Mouse (Mus musculus) E14TG2a.4 (cell line): ENCODE results near the gene Zfp831.

Experiments used
- H3K27me3 ChIP-seq: 2 replicates; pipeline ENCODE4 v1.6.1; 2014; ENCODE audit warnings: low read length, control low read depth; ENCODE audit not compliant: insufficient read depth
- H3K36me3 ChIP-seq: 2 replicates; pipeline ENCODE4 v1.6.1; 2014; ENCODE audit warnings: low read length, control low read depth; ENCODE audit not compliant: insufficient read depth
- H3K4me1 ChIP-seq: replicated peaks from 2 replicates; pipeline ENCODE4 v1.6.1; 2014; ENCODE audit warnings: low read depth, low read length, control low read depth
- H3K4me3 ChIP-seq: replicated peaks from 2 replicates; pipeline ENCODE4 v1.5.1; 2014; ENCODE audit warnings: mild to moderate bottlenecking, low read length
- H3K9me3 ChIP-seq: 2 replicates; pipeline ENCODE4 v1.6.1; 2014; ENCODE audit warnings: low read length, control low read depth
- CTCF ChIP-seq: conservative IDR thresholded peaks from 2 replicates; pipeline ENCODE4 v1.5.1; 2014; ENCODE audit warnings: low read length
- NANOG ChIP-seq: IDR thresholded peaks from 2 replicates; pipeline ENCODE4 v1.6.1; 2014; ENCODE audit warnings: borderline replicate concordance, low read length, mixed read lengths
- POU5F1 ChIP-seq: IDR thresholded peaks from 2 replicates; pipeline ENCODE4 v1.6.1; 2014; ENCODE audit warnings: low read length, borderline replicate concordance

Zfp831 gene

GRCm38 (mm10) chr2:174603321-174603720 is 40.0 kb upstream of the Zfp831 start:
- peaks cover 11% of the 10 kb centered on the region; the same call in 1 of the 2 replicates for H3K27me3 ChIP-seq
- H3K36me3 ChIP-seq, result no peaks in the 10 kb centered on the region
- no peak for TF ChIP-seq CTCF
- no peak overlapping the region for H3K4me3 ChIP-seq
- H3K9me3 ChIP-seq, result no peaks in the 10 kb centered on the region
- peaks cover 5% of the 10 kb centered on the region for H3K4me1 ChIP-seq

DNA sequence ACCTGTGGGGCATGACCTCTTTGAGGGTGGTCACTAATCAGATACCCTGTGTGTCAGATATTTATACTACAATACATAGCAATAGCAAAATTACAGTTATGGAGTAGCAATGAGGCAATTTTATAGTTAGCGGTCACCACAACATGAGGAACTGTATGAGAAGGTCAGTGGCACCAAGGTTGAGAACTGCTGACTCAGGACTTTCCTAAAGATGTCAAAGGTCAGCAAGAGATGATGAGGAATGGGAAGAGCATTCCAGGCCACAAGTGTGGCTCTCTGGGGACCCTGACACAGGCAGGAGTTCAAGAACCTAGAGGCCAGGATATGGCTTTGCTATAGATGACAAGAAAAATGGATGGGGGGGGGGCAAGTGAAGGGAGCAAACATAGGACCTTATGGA is 38.3 kb upstream of the Zfp831 start:
- H3K27me3 ChIP-seq, result 0 out of 2 replicates have a peak, but pooled peaks cover 5% of the 10 kb centered on the region
- H3K4me1 ChIP-seq, result no peaks in the 10 kb centered on the region
- H3K4me3 ChIP-seq, result no peak overlapping the region
- H3K9me3 ChIP-seq, result no peaks in the 10 kb centered on the region
- TF ChIP-seq NANOG, result no peak
- no peak for TF ChIP-seq CTCF
- TF ChIP-seq POU5F1, result no peak
- H3K36me3 ChIP-seq, result no peaks in the 10 kb centered on the region

- H3K4me3 ChIP-seq, result no peak overlapping the region
- no peaks in the 10 kb centered on the region for H3K9me3 ChIP-seq
- H3K36me3 ChIP-seq, result no peaks in the 10 kb centered on the region
- no peaks in the 10 kb centered on the region for H3K4me1 ChIP-seq
- 0 out of 2 replicates have a peak, but pooled peaks cover 2% of the 10 kb centered on the region for H3K27me3 ChIP-seq
- no peak for TF ChIP-seq POU5F1
- no peak for TF ChIP-seq CTCF
- no peak for TF ChIP-seq NANOG
These were observed 37.8 kb upstream of the Zfp831 start for GRCm38 (mm10) chr2:174605442-174606087.

DNA sequence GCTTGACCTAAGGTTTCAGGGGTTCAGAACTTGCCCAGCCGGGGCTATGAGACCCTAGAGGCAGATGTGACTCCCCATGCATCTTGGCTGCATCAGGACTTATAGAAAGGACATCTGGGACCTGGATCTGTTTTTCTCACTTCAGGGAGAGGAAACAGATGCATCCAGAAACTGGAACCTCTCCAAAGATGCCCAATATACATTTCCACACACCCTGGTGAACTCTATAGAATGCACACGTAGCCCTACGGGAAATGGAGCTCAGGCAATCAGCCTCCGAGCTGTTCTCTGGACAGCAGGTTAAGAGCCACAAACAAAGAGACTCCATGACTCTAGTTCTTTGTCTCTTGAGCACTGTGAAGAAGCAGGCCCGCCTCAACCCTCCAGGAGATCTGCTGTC is 37.0 kb upstream of the Zfp831 start:
- H3K4me3 ChIP-seq, result no peak overlapping the region
- no peaks in the 10 kb centered on the region for H3K36me3 ChIP-seq
- H3K9me3 ChIP-seq, result no peaks in the 10 kb centered on the region
- no peak for TF ChIP-seq NANOG
- TF ChIP-seq CTCF, result no peak
- TF ChIP-seq POU5F1, result no peak
- H3K27me3 ChIP-seq, result no peaks in the 10 kb centered on the region
- H3K4me1 ChIP-seq, result no peaks in the 10 kb centered on the region

GRCm38 (mm10) chr2:174609892-174610291 is 33.4 kb upstream of the Zfp831 start:
- no peak for TF ChIP-seq POU5F1
- no peak for TF ChIP-seq CTCF
- TF ChIP-seq NANOG, result no peak
- H3K4me1 ChIP-seq, result no peaks in the 10 kb centered on the region
- H3K36me3 ChIP-seq, result no peaks in the 10 kb centered on the region
- no peaks in the 10 kb centered on the region for H3K9me3 ChIP-seq
- no peak overlapping the region for H3K4me3 ChIP-seq
- H3K27me3 ChIP-seq, result no peaks in the 10 kb centered on the region

GRCm38 (mm10) chr2:174612386-174613063 is 30.8 kb upstream of the Zfp831 start:
- no peak overlapping the region for H3K4me3 ChIP-seq
- H3K9me3 ChIP-seq, result no peaks in the 10 kb centered on the region
- no peaks in the 10 kb centered on the region for H3K4me1 ChIP-seq
- TF ChIP-seq NANOG (no peak), CTCF (no peak), POU5F1 (no peak)
- no peaks in the 10 kb centered on the region for H3K27me3 ChIP-seq
- H3K36me3 ChIP-seq, result no peaks in the 10 kb centered on the region

GRCm38 (mm10) chr2:174613221-174613620 is 30.1 kb upstream of the Zfp831 start:
- Histone ChIP-seq H3K36me3 (no peaks in the 10 kb centered on the region), H3K9me3 (no peaks in the 10 kb centered on the region), H3K4me3 (no peak overlapping the region), H3K27me3 (no peaks in the 10 kb centered on the region), H3K4me1 (no peaks in the 10 kb centered on the region)
- TF ChIP-seq NANOG (no peak), POU5F1 (no peak), CTCF (no peak)

- TF ChIP-seq CTCF (no peak), NANOG (no peak), POU5F1 (no peak)
- Histone ChIP-seq H3K4me1 (no peaks in the 10 kb centered on the region), H3K9me3 (no peaks in the 10 kb centered on the region), H3K27me3 (no peaks in the 10 kb centered on the region), H3K36me3 (no peaks in the 10 kb centered on the region), H3K4me3 (no peak overlapping the region)
These were observed 29.4 kb upstream of the Zfp831 start for GRCm38 (mm10) chr2:174613921-174614441.
